Mouse (Mus musculus) bone marrow, adult 2 months (tissue): ENCODE measurements around the gene Nptn. TPM values are rescaled to one million over a fixed set of nuclear protein-coding genes. Genes with fewer than 3 reads are reported as not detected.

Experiments used
- H3K27ac ChIP-seq: fragments of 200-500 bp; 2 replicates; pipeline ENCODE4 v1.5.1; 2012; ENCODE audit warnings: low read depth, mild to moderate bottlenecking, control low read depth, inconsistent platforms, low read length; ENCODE audit not compliant: control insufficient read depth, poor library complexity, insufficient read depth
- H3K4me1 ChIP-seq: fragments of 200-500 bp; 2 replicates; pipeline ENCODE4 v1.6.1; 2011; ENCODE audit warnings: low read length; ENCODE audit not compliant: control insufficient read depth, insufficient read depth
- H3K4me3 ChIP-seq: fragments of 200-500 bp; replicated peaks from 2 replicates; pipeline ENCODE3; 2011; ENCODE audit warnings: mild to moderate bottlenecking, low read depth, low read length, control low read depth; ENCODE audit not compliant: control insufficient read depth
- CTCF ChIP-seq: fragments of 200-500 bp; IDR thresholded peaks from 2 replicates; pipeline ENCODE4 v1.5.1; 2011; ENCODE audit warnings: low read length, control low read depth; ENCODE audit not compliant: control insufficient read depth, insufficient read depth
- POLR2A ChIP-seq: fragments of 200-500 bp; IDR thresholded peaks from 2 replicates; pipeline ENCODE4 v1.6.1; 2011; ENCODE audit warnings: low read depth, mild to moderate bottlenecking, control low read depth, low read length, borderline replicate concordance; ENCODE audit not compliant: control insufficient read depth
- WGBS: fragments of 180-500 bp; shearing (Covaris S2); methylation state at CpG from one replicate; pipeline ENCODE4 v1.1.7; 2018; 5-methylcytosine and 5-hydroxymethylcytosine counted together
- polyA plus RNA-seq: library from polyadenylated mRNA; stranded (reverse); fragments of >200 nt; gene quantifications from 2 replicates; pipeline ENCODE4 v1.2.4, GENCODE M21; 2011; ENCODE audit warnings: low replicate concordance; ENCODE audit not compliant: missing spikeins, insufficient read depth, insufficient read length

Nptn gene
- polyA plus RNA-seq, 1 experiment, result 47.4 TPM

DNA sequence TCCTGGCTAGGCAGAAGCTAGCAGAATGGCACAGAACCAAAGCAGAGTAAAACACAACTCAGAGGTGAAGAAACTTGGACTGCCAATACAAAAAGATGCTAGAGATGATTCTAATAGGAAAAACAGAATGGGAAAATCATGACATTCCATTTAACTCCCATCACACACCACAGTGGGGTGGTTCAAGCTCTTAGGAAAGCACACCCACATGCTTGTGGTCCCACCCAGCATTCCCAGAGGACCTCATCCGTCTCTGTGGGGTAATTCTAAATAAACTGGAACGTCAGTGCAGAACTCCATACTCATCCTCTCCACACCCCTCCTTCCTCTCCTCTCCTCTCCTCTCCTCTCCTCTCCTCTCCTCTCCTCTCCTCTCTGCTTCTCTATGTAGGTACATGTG is 99.4 kb downstream of the Nptn start:
- no peaks in the 10 kb centered on the region; the same call in none of the 2 replicates for H3K4me1 ChIP-seq
- 73% methylated on average over 2 of the region's 2 CpGs for WGBS
- no peak overlapping the region for H3K27ac ChIP-seq
- no peak overlapping the region for H3K4me3 ChIP-seq
- TF ChIP-seq CTCF, result no peak
- no peak for TF ChIP-seq POLR2A

DNA sequence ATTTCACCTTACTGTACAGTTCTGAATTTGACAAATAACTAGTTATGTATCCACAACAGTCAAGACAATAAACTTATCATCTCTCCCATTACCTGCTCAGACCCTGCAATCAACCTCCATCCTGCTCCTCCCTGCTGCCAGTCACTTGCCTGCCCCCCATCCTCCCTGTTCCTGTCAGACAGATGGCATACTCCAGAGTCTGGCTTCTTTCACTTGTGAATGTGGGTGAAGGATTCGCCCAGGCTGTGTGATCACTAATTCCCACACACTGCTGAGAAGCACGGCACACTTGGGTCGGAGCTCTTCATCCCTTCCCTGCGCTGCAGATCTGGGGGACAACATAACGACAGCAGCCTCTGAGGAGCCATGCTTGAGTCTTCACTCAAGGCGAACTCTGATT is 100.1 kb downstream of the Nptn start:
- no peak for TF ChIP-seq CTCF
- no peak for TF ChIP-seq POLR2A
- WGBS, result 86% methylated on average over 6 of the region's 6 CpGs
- H3K4me3 ChIP-seq, result no peak overlapping the region
- no peaks in the 10 kb centered on the region; the same call in none of the 2 replicates for H3K4me1 ChIP-seq
- no peak overlapping the region for H3K27ac ChIP-seq

DNA sequence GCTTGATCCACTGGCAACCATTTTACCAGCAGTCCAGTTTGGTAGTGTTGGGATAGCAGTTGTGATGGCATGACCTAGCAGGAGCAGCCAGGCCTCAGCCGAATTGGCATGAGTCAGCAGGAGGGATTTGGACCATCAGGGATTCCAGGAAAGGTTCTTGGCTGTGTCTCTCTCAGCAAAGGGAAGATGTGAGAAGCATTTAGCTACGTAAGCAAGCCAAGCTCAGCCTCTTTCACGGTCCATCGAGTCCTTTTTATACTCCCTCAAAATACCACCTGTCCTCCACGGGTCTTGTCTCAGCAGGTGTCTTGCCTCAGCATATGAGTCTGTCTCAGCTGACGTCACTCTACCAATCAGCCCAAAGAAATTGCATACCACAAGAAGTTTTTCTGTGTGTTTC is 101.3 kb downstream of the Nptn start:
- 84% methylated on average over 6 of the region's 6 CpGs for WGBS
- H3K27ac ChIP-seq, result no peak overlapping the region
- no peak overlapping the region for H3K4me3 ChIP-seq
- TF ChIP-seq POLR2A (no peak), CTCF (no peak)
- H3K4me1 ChIP-seq, result no peaks in the 10 kb centered on the region; the same call in none of the 2 replicates

DNA sequence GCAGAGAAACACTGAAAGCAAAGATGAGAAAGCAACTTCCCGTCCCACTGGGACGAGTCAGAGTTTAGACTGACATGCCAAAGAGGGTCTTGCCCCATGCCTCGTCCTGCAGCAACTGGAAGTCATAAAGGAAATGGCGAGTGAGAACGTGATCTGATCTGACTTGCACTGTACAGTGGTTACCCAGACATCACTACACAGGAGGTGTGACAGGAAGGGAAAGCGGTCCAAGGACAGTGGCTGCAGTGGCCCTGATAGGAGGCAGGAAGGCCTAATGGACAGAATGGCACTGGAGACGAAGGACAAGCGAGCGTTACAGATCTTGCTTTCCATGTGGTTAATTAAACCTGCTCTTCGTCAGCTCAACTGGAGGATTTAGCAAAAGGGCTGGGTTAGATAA is 103.2 kb downstream of the Nptn start:
- Histone ChIP-seq H3K4me3 (no peak overlapping the region), H3K27ac (no peak overlapping the region), H3K4me1 (no peaks in the 10 kb centered on the region; the same call in none of the 2 replicates)
- 39% methylated on average over 10 of the region's 10 CpGs for WGBS
- no peak for TF ChIP-seq CTCF
- no peak for TF ChIP-seq POLR2A

DNA sequence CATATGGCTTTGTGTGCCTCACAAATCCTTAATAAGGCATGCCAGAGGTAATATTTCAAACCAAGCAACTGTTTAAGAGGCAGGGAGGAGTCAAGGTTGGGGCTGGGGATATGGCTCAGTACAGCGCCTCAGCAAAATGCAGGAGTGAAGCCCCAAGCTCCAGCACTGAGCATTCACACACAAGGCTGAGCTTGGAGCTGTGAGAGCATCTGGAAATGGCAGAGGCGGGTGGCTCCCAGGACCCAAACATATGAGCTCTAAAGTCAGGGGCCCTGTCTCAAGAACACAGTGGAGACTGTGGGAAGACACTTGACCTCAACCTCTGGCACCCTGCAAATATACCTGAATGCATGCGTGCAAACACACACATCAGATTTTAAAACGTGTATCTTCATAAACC is 106.0 kb downstream of the Nptn start:
- TF ChIP-seq CTCF, result no peak
- no peak for TF ChIP-seq POLR2A
- no peak overlapping the region for H3K4me3 ChIP-seq
- 77% methylated on average over 4 of the region's 4 CpGs for WGBS
- no peaks in the 10 kb centered on the region; the same call in none of the 2 replicates for H3K4me1 ChIP-seq
- no peak overlapping the region for H3K27ac ChIP-seq

DNA sequence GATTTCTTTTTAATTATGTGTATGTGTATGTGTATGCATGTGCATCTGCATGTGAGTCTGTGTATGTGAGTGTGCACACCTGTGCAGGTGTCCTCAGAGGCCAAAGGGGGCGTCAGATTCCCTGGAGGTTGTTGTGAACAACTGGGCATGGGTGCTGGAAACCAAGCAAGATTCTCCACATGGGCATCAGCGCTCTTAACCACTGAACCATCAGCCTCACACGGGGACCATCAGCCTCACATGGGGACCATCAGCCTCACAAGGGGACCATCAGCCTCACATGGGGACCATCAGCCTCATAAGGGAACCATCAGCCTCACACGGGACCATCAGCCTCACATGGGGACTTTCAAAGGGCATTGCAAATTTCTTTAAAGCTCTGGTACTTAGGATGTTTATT is 108.7 kb downstream of the Nptn start:
- no peak overlapping the region for H3K27ac ChIP-seq
- no peak overlapping the region for H3K4me3 ChIP-seq
- 86% methylated on average over 4 of the region's 4 CpGs for WGBS
- TF ChIP-seq CTCF (no peak), POLR2A (no peak)
- H3K4me1 ChIP-seq, result no peaks in the 10 kb centered on the region

DNA sequence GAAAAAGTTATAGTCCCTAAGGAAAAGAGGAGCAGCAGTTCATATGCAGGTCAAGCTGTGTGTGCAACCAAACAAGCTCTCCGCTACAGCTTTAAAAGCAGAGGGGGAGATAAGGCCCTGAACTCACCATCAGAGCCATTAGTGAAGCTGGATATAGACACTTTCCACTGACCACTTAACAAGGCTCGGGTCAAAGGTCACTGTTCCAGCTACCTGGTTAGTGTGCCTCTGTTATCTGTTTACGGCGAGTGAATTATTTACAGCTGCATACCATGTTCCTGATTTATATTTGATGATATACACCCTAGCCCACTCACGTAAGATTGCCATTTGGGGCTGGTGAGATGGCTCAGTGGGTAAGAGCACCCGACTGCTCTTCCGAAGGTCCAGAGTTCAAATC is 109.4 kb downstream of the Nptn start:
- Histone ChIP-seq H3K4me3 (no peak overlapping the region), H3K27ac (no peak overlapping the region), H3K4me1 (no peaks in the 10 kb centered on the region)
- TF ChIP-seq CTCF, result no peak
- TF ChIP-seq POLR2A, result no peak
- 88% methylated on average over 7 of the region's 7 CpGs for WGBS

DNA sequence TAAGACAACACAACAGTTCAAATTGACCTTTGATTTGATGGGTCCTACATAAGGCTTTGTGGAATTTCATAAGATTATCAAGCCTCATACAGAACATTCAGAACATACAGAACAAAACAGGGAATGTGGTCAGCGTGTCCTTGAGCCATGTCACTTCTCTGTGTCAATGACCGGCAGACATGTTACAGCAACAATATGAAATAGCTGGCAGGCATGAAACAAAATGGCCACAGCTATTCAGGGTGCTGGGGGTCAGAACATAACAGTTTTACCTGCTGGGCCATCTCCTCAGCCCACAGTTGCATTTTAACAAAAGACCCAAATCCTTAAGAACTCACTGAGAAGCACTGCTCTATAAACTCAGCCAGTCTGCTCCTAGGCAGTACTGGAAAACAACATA is 116.4 kb downstream of the Nptn start:
- 78% methylated on average over 2 of the region's 2 CpGs for WGBS
- no peak overlapping the region for H3K27ac ChIP-seq
- TF ChIP-seq CTCF (no peak), POLR2A (no peak)
- H3K4me3 ChIP-seq, result no peak overlapping the region
- H3K4me1 ChIP-seq, result no peaks in the 10 kb centered on the region

DNA sequence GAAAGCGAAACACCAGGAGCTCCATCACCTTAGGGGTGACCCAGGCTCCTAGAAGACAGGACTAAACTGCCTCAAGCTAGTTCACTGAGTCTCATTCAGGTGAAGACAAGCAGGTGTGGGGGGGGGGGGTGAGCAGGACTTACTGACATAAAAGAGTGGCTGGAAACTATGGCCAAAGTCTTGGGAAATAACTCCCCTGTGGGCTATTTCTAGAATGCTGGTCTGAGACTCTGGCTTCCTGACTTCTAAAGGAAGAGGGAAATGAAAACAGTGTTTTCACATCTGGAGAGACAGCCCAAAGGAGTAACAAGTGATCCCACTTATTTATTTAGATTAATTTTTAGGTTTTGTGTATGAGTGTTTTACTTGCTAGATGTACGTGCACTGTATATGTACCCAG is 119.7 kb downstream of the Nptn start:
- no peak for TF ChIP-seq CTCF
- no peak for TF ChIP-seq POLR2A
- WGBS, result 83% methylated on average over 2 of the region's 2 CpGs
- H3K27ac ChIP-seq, result no peak overlapping the region
- no peak overlapping the region for H3K4me3 ChIP-seq
- no peaks in the 10 kb centered on the region for H3K4me1 ChIP-seq
